Mouse (Mus musculus) hindbrain, embryonic 16.5 days (tissue): ENCODE data around the gene Emp1. TPM values are rescaled to one million over a fixed set of nuclear protein-coding genes. Genes with fewer than 3 reads are reported as not detected.

Experiments used
- ATAC-seq: fragments of 200-750 bp; cut with Nextera tagmentation; 2 replicates; pipeline ENCODE4 v1.8.0; 2017; ENCODE audit warnings: moderate TSS enrichment, moderate library complexity
- H3K27ac ChIP-seq: fragments of 300-500 bp; sonication (generic); 2 replicates; pipeline ENCODE4 v1.5.1; 2014; ENCODE audit warnings: low read depth, mild to moderate bottlenecking, control low read depth, low read length, moderate library complexity
- H3K27me3 ChIP-seq: fragments of 300-500 bp; sonication (generic); replicated peaks from 2 replicates; pipeline ENCODE4 v1.6.1; 2014; ENCODE audit warnings: low read length; ENCODE audit not compliant: control insufficient read depth, insufficient read depth
- H3K36me3 ChIP-seq: fragments of 300-500 bp; sonication (generic); 2 replicates; pipeline ENCODE4 v1.6.1; 2014; ENCODE audit warnings: mild to moderate bottlenecking, low read length, moderate library complexity, mixed read lengths; ENCODE audit not compliant: control insufficient read depth, insufficient read depth
- H3K4me1 ChIP-seq: fragments of 300-500 bp; sonication (generic); 2 replicates; pipeline ENCODE4 v1.6.1; 2014; ENCODE audit warnings: low read depth, low read length; ENCODE audit not compliant: control insufficient read depth, insufficient read depth
- H3K4me2 ChIP-seq: fragments of 300-500 bp; sonication (generic); 2 replicates; pipeline ENCODE4 v1.6.1; 2014; ENCODE audit warnings: mild to moderate bottlenecking, low read length, control low read depth, moderate library complexity
- H3K4me3 ChIP-seq: fragments of 300-500 bp; sonication (generic); 2 replicates; pipeline ENCODE4 v1.5.1; 2014; ENCODE audit warnings: mild to moderate bottlenecking, low read length, control low read depth, moderate library complexity
- H3K9ac ChIP-seq: fragments of 300-500 bp; sonication (generic); 2 replicates; pipeline ENCODE4 v1.6.1; 2014; ENCODE audit warnings: low read depth, mild to moderate bottlenecking, control low read depth, low read length, moderate library complexity
- H3K9me3 ChIP-seq: fragments of 300-500 bp; sonication (generic); 2 replicates; pipeline ENCODE4 v1.6.1; 2014; ENCODE audit warnings: mild to moderate bottlenecking, low read length, moderate library complexity; ENCODE audit not compliant: control insufficient read depth
- WGBS: fragments of 180-500 bp; shearing (Covaris S2); extraction: QIAGEN DNeasy Blood & Tissue Kit; methylation state at CpG from one replicate; pipeline ENCODE4 v1.1.7; 2014; 5-methylcytosine and 5-hydroxymethylcytosine counted together
- polyA plus RNA-seq: library from polyadenylated mRNA; unstranded; fragments of >200 nt; fragmentation: Nextera tagmentation; extraction: Ambion mirVana; gene quantifications from 2 replicates; pipeline ENCODE4 v1.2.1, GENCODE M21; 2015

Emp1 gene
- polyA plus RNA-seq, 1 experiment from 2014 or later: 9.9 TPM

GRCm38 (mm10) chr6:135373357-135373756 is 11.0 kb downstream of the Emp1 start:
- Histone ChIP-seq H3K27ac (no peak overlapping the region), H3K4me1 (peaks cover 11% of the 10 kb centered on the region), H3K4me3 (no peak overlapping the region), H3K36me3 (no peaks in the 10 kb centered on the region), H3K9me3 (no peaks in the 10 kb centered on the region), H3K9ac (no peak overlapping the region), H3K4me2 (no peak overlapping the region), H3K27me3 (no peaks in the 10 kb centered on the region)
- WGBS: 86% methylated on average over 8 of the region's 8 CpGs
- no peak for ATAC-seq

DNA sequence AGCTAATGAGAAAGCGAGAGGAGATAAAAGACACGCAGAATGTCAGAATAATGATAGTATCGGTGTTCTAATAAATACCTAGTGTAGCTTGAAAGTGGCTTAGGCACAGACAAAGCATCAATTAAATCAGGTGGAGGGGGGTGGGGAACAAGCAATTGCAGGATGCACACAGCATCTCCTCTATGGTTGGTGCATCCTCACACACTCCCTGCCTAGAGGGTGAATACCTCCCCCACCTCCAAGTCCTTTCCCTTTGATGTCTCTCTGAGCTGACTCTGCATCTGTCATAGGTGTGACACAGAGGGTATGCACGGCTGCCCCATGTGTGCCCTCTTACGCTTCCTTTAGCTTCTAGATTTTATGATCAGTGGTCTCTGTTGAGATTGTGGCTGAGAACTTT is 13.5 kb downstream of the Emp1 start:
- no peak overlapping the region for H3K9ac ChIP-seq
- H3K4me2 ChIP-seq: no peak overlapping the region
- H3K27me3 ChIP-seq: no peaks in the 10 kb centered on the region
- H3K27ac ChIP-seq: no peak overlapping the region
- peaks cover 5% of the 10 kb centered on the region for H3K4me1 ChIP-seq
- peak; percentile 64 for ATAC-seq
- no peaks in the 10 kb centered on the region for H3K9me3 ChIP-seq
- no peak overlapping the region for H3K4me3 ChIP-seq
- H3K36me3 ChIP-seq: no peaks in the 10 kb centered on the region
- WGBS: 46% methylated on average over 5 of the region's 5 CpGs

GRCm38 (mm10) chr6:135376248-135376647 is 13.9 kb downstream of the Emp1 start:
- WGBS: 47% methylated on average over 7 of the region's 7 CpGs
- H3K4me1 ChIP-seq: peaks cover 5% of the 10 kb centered on the region
- no peak overlapping the region for H3K4me2 ChIP-seq
- H3K4me3 ChIP-seq: no peak overlapping the region
- H3K27me3 ChIP-seq: no peaks in the 10 kb centered on the region
- H3K27ac ChIP-seq: no peak overlapping the region
- ATAC-seq: peak; percentile 62
- no peak overlapping the region for H3K9ac ChIP-seq
- no peaks in the 10 kb centered on the region for H3K9me3 ChIP-seq
- H3K36me3 ChIP-seq: no peaks in the 10 kb centered on the region

GRCm38 (mm10) chr6:135377583-135378319 is 15.4 kb downstream of the Emp1 start:
- Histone ChIP-seq H3K27me3 (no peaks in the 10 kb centered on the region), H3K4me3 (peak overlapping the region; percentile 28), H3K4me2 (peak overlapping the region; percentile 58), H3K27ac (no peak overlapping the region), H3K36me3 (no peaks in the 10 kb centered on the region), H3K4me1 (peaks cover 5% of the 10 kb centered on the region), H3K9me3 (no peaks in the 10 kb centered on the region; the same call in 1 of the 2 replicates), H3K9ac (no peak overlapping the region)
- WGBS: 20% methylated on average over 16 of the region's 16 CpGs
- ATAC-seq: peak; percentile 73

GRCm38 (mm10) chr6:135383919-135384318 is 21.6 kb downstream of the Emp1 start:
- H3K27ac ChIP-seq: no peak overlapping the region
- H3K4me3 ChIP-seq: no peak overlapping the region
- no peak overlapping the region for H3K9ac ChIP-seq
- no peaks in the 10 kb centered on the region for H3K36me3 ChIP-seq
- H3K4me1 ChIP-seq: no peaks in the 10 kb centered on the region
- H3K27me3 ChIP-seq: no peaks in the 10 kb centered on the region
- H3K4me2 ChIP-seq: no peak overlapping the region
- H3K9me3 ChIP-seq: no peaks in the 10 kb centered on the region; the same call in 1 of the 2 replicates
- ATAC-seq: no peak

DNA sequence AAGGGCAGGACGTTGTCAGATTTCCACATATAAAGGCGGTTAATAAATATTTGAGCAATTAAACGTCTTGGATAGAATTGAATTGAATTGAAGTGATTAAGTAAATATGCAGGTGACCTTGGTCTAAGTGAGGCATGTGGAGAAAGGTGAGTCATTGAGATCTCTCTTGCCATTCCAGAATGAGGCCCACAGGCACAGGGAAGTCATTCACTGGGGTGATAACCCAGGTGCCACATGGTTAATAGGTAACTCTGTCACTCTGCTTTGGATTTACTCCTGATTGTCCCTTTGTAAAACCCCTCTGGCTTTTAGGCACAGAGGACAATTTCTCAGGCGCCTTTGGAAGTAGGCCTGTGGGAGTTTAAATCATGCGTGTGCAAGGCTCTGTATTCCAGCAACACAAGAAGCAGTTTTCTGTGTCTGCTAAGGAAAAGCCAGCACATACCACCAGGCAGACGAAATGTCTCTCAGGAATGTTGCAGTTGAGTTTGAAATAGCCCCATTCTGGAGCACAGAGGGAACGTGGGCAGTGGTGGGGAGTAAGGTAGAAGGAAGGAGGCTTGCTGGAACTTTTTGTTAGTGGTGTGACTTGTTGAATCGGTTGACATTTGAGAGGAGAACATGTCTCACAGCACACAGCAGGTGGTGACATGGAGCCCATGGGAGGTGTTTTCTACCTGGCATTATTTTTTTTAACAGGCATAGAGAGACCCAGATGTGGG is 23.6 kb downstream of the Emp1 start:
- no peak overlapping the region for H3K27ac ChIP-seq
- no peaks in the 10 kb centered on the region for H3K4me1 ChIP-seq
- 78% methylated on average over 8 of the region's 8 CpGs for WGBS
- no peaks in the 10 kb centered on the region for H3K36me3 ChIP-seq
- no peak for ATAC-seq
- no peaks in the 10 kb centered on the region; the same call in 1 of the 2 replicates for H3K9me3 ChIP-seq
- H3K9ac ChIP-seq: no peak overlapping the region
- no peak overlapping the region for H3K4me2 ChIP-seq
- no peak overlapping the region for H3K4me3 ChIP-seq
- no peaks in the 10 kb centered on the region for H3K27me3 ChIP-seq

- Histone ChIP-seq H3K27me3 (no peaks in the 10 kb centered on the region), H3K9ac (no peak overlapping the region), H3K4me1 (no peaks in the 10 kb centered on the region), H3K36me3 (no peaks in the 10 kb centered on the region), H3K4me3 (no peak overlapping the region), H3K9me3 (no peaks in the 10 kb centered on the region; the same call in 1 of the 2 replicates), H3K27ac (no peak overlapping the region), H3K4me2 (no peak overlapping the region)
- ATAC-seq: no peak
- 94% methylated on average over 1 of the region's 1 CpGs for WGBS
These were observed 25.3 kb downstream of the Emp1 start for GRCm38 (mm10) chr6:135387653-135388052.

GRCm38 (mm10) chr6:135388711-135389110 is 26.4 kb downstream of the Emp1 start:
- H3K9ac ChIP-seq: no peak overlapping the region
- WGBS: 81% methylated on average over 8 of the region's 8 CpGs

DNA sequence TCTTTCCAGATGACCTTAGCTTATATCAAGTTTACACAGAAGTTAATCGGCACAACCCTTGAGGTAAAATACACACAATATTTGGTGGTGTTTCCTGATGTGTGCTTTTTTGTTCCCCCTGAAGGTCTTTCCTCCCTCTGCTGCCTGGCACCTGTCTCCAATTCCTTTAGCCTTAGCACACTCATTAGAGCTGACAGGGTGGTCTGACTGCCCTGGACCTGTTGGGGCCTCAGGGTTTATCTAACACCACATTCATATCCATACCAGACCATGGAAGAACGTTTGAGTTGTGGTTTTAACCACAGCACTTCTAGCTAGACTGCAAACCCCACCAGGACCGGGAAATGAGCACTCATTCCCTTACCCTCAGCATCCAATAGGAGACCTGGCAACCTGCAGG is 28.1 kb downstream of the Emp1 start:
- Histone ChIP-seq H3K4me3 (no peak overlapping the region), H3K4me1 (no peaks in the 10 kb centered on the region), H3K36me3 (no peaks in the 10 kb centered on the region), H3K9ac (no peak overlapping the region), H3K27me3 (no peaks in the 10 kb centered on the region), H3K4me2 (no peak overlapping the region), H3K9me3 (no peaks in the 10 kb centered on the region), H3K27ac (no peak overlapping the region)
- 77% methylated on average over 3 of the region's 3 CpGs for WGBS
- ATAC-seq: no peak

More at GRCm38 (mm10) chr6:135388711-135389110, 26.4 kb downstream of the Emp1 start:
- H3K9me3 ChIP-seq: no peaks in the 10 kb centered on the region
- H3K36me3 ChIP-seq: no peaks in the 10 kb centered on the region
- no peak overlapping the region for H3K4me3 ChIP-seq
- no peak overlapping the region for H3K4me2 ChIP-seq
- no peak for ATAC-seq
- H3K4me1 ChIP-seq: no peaks in the 10 kb centered on the region
- H3K27me3 ChIP-seq: no peaks in the 10 kb centered on the region
- no peak overlapping the region for H3K27ac ChIP-seq
